13 mouse cellular contexts compared by ENCODE assay signal in genomic region chr9:74977251-74977650, GRCm38 (mm10). TPM values are rescaled to one million over a fixed set of nuclear protein-coding genes. Genes with fewer than 3 reads are reported as not detected.
DNase-seq lines count a peak whose midpoint lies in the region; ATAC-seq and TF ChIP-seq lines count a peak whose summit lies in the region.
"Had no signal": no experiment of that assay in that cellular context is flagged by ENCODE, and none has a peak within 500 bp of the region (broad histone marks: within the 10 kb centered on the region; RNA-seq: fewer than 3 reads in every experiment).

No protein-coding gene starts in this region.

- intact Hi-C loops in gastrocnemius, adult 2 months (cut with DNase I), result no loop called here
- intact Hi-C loops in gastrocnemius, postnatal 14 days (cut with DNase I; ENCODE audit: low total_unique reads), result no loop called here

- peaks cover 32% of the 10 kb centered on the region for H3K4me1 ChIP-seq in forebrain, embryonic 16.5 days (replicated peaks; ENCODE audit: control insufficient read depth, insufficient read depth, low read length)
- H3K4me1 ChIP-seq in midbrain, postnatal 0 days (ENCODE audit: insufficient read depth, low read length), result peaks cover 22% of the 10 kb centered on the region

- no peak for DNase-seq in gastrocnemius, adult 2 months
- DNase-seq in gastrocnemius, postnatal 14 days, result no peak
- DNase-seq in layer of hippocampus, adult 2 months (ENCODE audit: low spot score in 2 of 2), result no peak
- DNase-seq in layer of hippocampus, adult 8-10 months (ENCODE audit: low spot score in 2 of 2), result no peak
- no peak for DNase-seq in midbrain, postnatal 0 days (ENCODE audit: low spot score)
- no peak for DNase-seq in right cerebral cortex, postnatal 14 days
- no peak for DNase-seq in frontal cortex, postnatal 10 days (ENCODE audit: low spot score in 2 of 2)
- DNase-seq: adrenal gland, postnatal 14 days; heart, postnatal 36 days; lung, postnatal 4 days had no signal

- no peaks in the 10 kb centered on the region for H3K36me3 ChIP-seq in forebrain, embryonic 16.5 days (ENCODE audit: control insufficient read depth, insufficient read depth)
- H3K36me3 ChIP-seq in midbrain, postnatal 0 days (ENCODE audit: insufficient read depth, low read length), result no peaks in the 10 kb centered on the region
- H3K36me3 ChIP-seq: limb, embryonic 10.5 days had no signal

- TF ChIP-seq CTCF in gastrocnemius, adult 2 months (IDR thresholded peaks at IDR 0.05), result no peak
- no peak for TF ChIP-seq CTCF in layer of hippocampus, adult 2 months (conservative IDR thresholded peaks at IDR 0.05)
- TF ChIP-seq CTCF in midbrain, postnatal 0 days (IDR thresholded peaks at IDR 0.05), result no peak

- no peaks in the 10 kb centered on the region for H3K27me3 ChIP-seq in forebrain, embryonic 16.5 days (replicated peaks; ENCODE audit: control insufficient read depth, insufficient read depth, low read length)
- H3K27me3 ChIP-seq in midbrain, postnatal 0 days (ENCODE audit: insufficient read depth, low read length), result no peaks in the 10 kb centered on the region

- peak overlapping the region; percentile 95 for H3K27ac ChIP-seq in gastrocnemius, adult 2 months
- peak overlapping the region; percentile 81 for H3K27ac ChIP-seq in layer of hippocampus, adult 2 months
- H3K27ac ChIP-seq in forebrain, embryonic 16.5 days (ENCODE audit: low read length), result no peak overlapping the region; the same call in 1 of the 2 replicates
- H3K27ac ChIP-seq in midbrain, postnatal 0 days (ENCODE audit: low read depth, low read length), result no peak overlapping the region; the same call in 1 of the 2 replicates
- H3K27ac ChIP-seq: liver, embryonic 14.5 days had no signal

- 54% methylated on average over 2 of the region's 2 CpGs for WGBS in forebrain, embryonic 16.5 days
- WGBS in midbrain, postnatal 0 days, result 51% methylated on average over 2 of the region's 2 CpGs

- H3K4me3 ChIP-seq in gastrocnemius, adult 2 months, result peak overlapping the region; percentile 70
- peak overlapping the region; percentile 65 for H3K4me3 ChIP-seq in layer of hippocampus, adult 2 months
- H3K4me3 ChIP-seq in forebrain, embryonic 16.5 days (replicated peaks; ENCODE audit: low read length), result peak overlapping the region; percentile 66
- peak overlapping the region; percentile 52 for H3K4me3 ChIP-seq in midbrain, postnatal 0 days (ENCODE audit: low read depth, low read length)

- no peak for ATAC-seq in forebrain, embryonic 16.5 days
- no peak for ATAC-seq in midbrain, postnatal 0 days (ENCODE audit: low FRiP score)

- peak overlapping the region; percentile 71 for H3K4me2 ChIP-seq in forebrain, embryonic 16.5 days (ENCODE audit: low read length)
- peak overlapping the region; percentile 61 for H3K4me2 ChIP-seq in midbrain, postnatal 0 days (ENCODE audit: low read depth, low read length, poor library complexity, severe bottlenecking)

- H3K9ac ChIP-seq in forebrain, embryonic 16.5 days (replicated peaks; ENCODE audit: low read depth, low read length), result peak overlapping the region; percentile 72
- peak overlapping the region; percentile 65; the same call in 1 of the 2 replicates for H3K9ac ChIP-seq in midbrain, postnatal 0 days (replicated peaks; ENCODE audit: low read length, poor library complexity, severe bottlenecking)
- H3K9ac ChIP-seq: liver, embryonic 14.5 days had no signal

- H3K9me3 ChIP-seq in forebrain, embryonic 16.5 days (ENCODE audit: control insufficient read depth, low read length), result no peaks in the 10 kb centered on the region
- H3K9me3 ChIP-seq in midbrain, postnatal 0 days (ENCODE audit: low read length), result no peaks in the 10 kb centered on the region
- H3K9me3 ChIP-seq: limb, embryonic 10.5 days had no signal

RNA-seq across cellular contexts. Expression of gene Fam214a, which starts 24.6 kb away (rescaled TPM):
- 10 to 100 TPM; 21.0 to 29.4 TPM for total RNA-seq in gastrocnemius, adult 2 months (2021)
- 10 to 100 TPM; 21.3 to 31.1 TPM for total RNA-seq in gastrocnemius, postnatal 14 days (2021)
- 10 to 100 TPM; 47.5 to 52.1 TPM for total RNA-seq in layer of hippocampus, adult 2 months (2021)
- 10 to 100 TPM; 41.4 to 54.5 (median 46.0) TPM for total RNA-seq in layer of hippocampus, adult 8-10 months (2022)
- polyA plus RNA-seq in forebrain, embryonic 16.5 days (2015; fragmentation: Nextera tagmentation; extraction: Ambion mirVana), result 30.1 and 32.0 TPM in 2 replicates
- total RNA-seq in midbrain, postnatal 0 days (2014; rRNA removed), result 32.3 and 36.0 TPM in 2 replicates
- polyA plus RNA-seq in midbrain, postnatal 0 days (2015; fragmentation: Nextera tagmentation; extraction: Ambion mirVana), result 18.2 and 18.9 TPM in 2 replicates

Comparison
In these comparisons a context has a peak if more than half of its experiments do, and no peak if none do; other contexts are left out.
1. H3K27ac ChIP-seq: peak in gastrocnemius, adult 2 months (single experiment) and layer of hippocampus, adult 2 months (single experiment); none in forebrain, embryonic 16.5 days (single experiment) and midbrain, postnatal 0 days (single experiment).
2. Peak in every context shown above with its lines, with median percentiles within 50 percentile points of each other: H3K4me3 ChIP-seq.